Mouse (Mus musculus) hindbrain, embryonic 11.5 days (tissue): Measurements from ENCODE around the gene Rab3gap2. TPM values are rescaled to one million over a fixed set of nuclear protein-coding genes. Genes with fewer than 3 reads are reported as not detected.

Source experiments
- ATAC-seq: fragments of 200-750 bp; cut with Nextera tagmentation; 2 replicates; pipeline ENCODE4 v1.8.0; 2017; ENCODE audit warnings: mild to moderate bottlenecking, moderate TSS enrichment, moderate library complexity; ENCODE audit not compliant: low FRiP score
- DNase-seq: peaks from one replicate; pipeline ENCODE4 v3.0.0-alpha.2; 2015; ENCODE audit warnings: low spot score
- H3K27ac ChIP-seq: fragments of 300-500 bp; sonication (generic); 2 replicates; pipeline ENCODE4 v1.5.1; 2014; ENCODE audit warnings: mild to moderate bottlenecking, low read depth, low read length
- H3K27me3 ChIP-seq: fragments of 300-500 bp; sonication (generic); 2 replicates; pipeline ENCODE4 v1.6.1; 2014; ENCODE audit warnings: mild to moderate bottlenecking, low read length, moderate library complexity, mixed read lengths; ENCODE audit not compliant: control insufficient read depth, insufficient read depth
- H3K36me3 ChIP-seq: fragments of 300-500 bp; sonication (generic); 2 replicates; pipeline ENCODE4 v1.6.1; 2014; ENCODE audit warnings: mild to moderate bottlenecking, low read length, moderate library complexity, mixed read lengths; ENCODE audit not compliant: control insufficient read depth, insufficient read depth
- H3K4me1 ChIP-seq: fragments of 300-500 bp; sonication (generic); replicated peaks from 2 replicates; pipeline ENCODE4 v1.6.1; 2014; ENCODE audit warnings: low read length, mixed read lengths; ENCODE audit not compliant: control insufficient read depth, insufficient read depth
- H3K4me2 ChIP-seq: fragments of 300-500 bp; sonication (generic); replicated peaks from 2 replicates; pipeline ENCODE4 v1.6.1; 2014; ENCODE audit warnings: mild to moderate bottlenecking, low read depth, low read length
- H3K4me3 ChIP-seq: fragments of 300-500 bp; sonication (generic); 2 replicates; pipeline ENCODE4 v1.5.1; 2014; ENCODE audit warnings: low read depth, low read length
- H3K9ac ChIP-seq: fragments of 300-500 bp; sonication (generic); 2 replicates; pipeline ENCODE4 v1.6.1; 2014; ENCODE audit warnings: low read depth, low read length
- H3K9me3 ChIP-seq: fragments of 300-500 bp; sonication (generic); 2 replicates; pipeline ENCODE4 v1.6.1; 2016; ENCODE audit warnings: low read length; ENCODE audit not compliant: control insufficient read depth
- WGBS: fragments of 180-500 bp; shearing (Covaris S2); extraction: QIAGEN DNeasy Blood & Tissue Kit; methylation state at CpG from one replicate; pipeline ENCODE4 v1.1.7; 2014; 5-methylcytosine and 5-hydroxymethylcytosine counted together
- polyA plus RNA-seq: library from polyadenylated mRNA; unstranded; fragments of >200 nt; fragmentation: Nextera tagmentation; extraction: Ambion mirVana; gene quantifications from 2 replicates; pipeline ENCODE4 v1.2.1, GENCODE M21; 2014

The Rab3gap2 gene
- polyA plus RNA-seq, 1 experiment from 2014 or later = 23.6 TPM

DNA sequence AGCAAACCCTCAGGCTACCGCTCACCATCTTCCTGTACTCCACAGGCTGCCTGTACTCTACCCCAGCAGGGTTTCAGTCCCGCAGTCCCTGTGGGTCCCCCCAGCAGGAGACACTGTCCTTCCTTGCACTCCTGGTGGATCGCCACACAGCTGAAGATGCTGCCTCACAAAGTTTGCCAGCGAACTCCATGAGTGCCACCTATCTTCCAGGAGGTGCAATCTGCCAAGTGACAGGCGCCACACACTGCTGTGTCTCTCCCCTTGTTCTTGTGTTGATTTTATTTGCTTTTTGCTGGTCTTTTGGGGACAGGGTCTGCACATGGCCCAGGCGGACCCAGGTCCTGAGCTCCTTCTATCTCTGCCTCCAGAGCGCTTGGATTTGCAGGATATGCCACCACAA is 92.9 kb downstream of the Rab3gap2 start:
- ATAC-seq = no peak
- Histone ChIP-seq H3K4me3 (no peak overlapping the region), H3K27ac (no peak overlapping the region), H3K36me3 (no peaks in the 10 kb centered on the region; the same call in 1 of the 2 replicates), H3K27me3 (no peaks in the 10 kb centered on the region), H3K9me3 (no peaks in the 10 kb centered on the region), H3K4me1 (no peaks in the 10 kb centered on the region), H3K9ac (no peak overlapping the region), H3K4me2 (no peak overlapping the region)
- no peak for DNase-seq
- 89% methylated on average over 7 of the region's 7 CpGs for WGBS

DNA sequence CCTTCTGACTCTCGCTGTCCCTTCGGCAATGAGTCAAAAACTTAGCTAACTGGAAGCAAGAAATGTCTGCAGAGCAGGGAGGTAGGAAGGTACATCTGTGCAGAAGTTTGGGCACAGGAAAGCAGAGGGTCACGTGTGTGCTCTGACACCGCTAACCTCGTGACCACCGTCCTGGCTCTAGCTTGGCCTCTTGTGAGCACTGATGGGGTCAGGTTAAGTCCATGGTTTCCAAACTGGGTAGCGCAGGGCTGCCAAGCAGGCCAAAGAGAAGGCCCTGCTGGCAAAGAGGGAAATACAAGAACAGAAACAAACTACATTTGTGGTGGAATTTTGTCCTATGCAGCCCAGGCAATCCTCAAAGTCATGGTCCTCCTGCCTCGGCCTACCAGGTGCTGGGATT is 94.6 kb downstream of the Rab3gap2 start:
- Histone ChIP-seq H3K9me3 (no peaks in the 10 kb centered on the region), H3K36me3 (no peaks in the 10 kb centered on the region), H3K4me1 (no peaks in the 10 kb centered on the region), H3K4me3 (no peak overlapping the region), H3K4me2 (no peak overlapping the region), H3K9ac (no peak overlapping the region), H3K27me3 (no peaks in the 10 kb centered on the region), H3K27ac (no peak overlapping the region)
- whole genome bisulfite sequencing = 93% methylated on average over 8 of the region's 8 CpGs
- no peak for ATAC-seq
- no peak for DNase-seq

DNA sequence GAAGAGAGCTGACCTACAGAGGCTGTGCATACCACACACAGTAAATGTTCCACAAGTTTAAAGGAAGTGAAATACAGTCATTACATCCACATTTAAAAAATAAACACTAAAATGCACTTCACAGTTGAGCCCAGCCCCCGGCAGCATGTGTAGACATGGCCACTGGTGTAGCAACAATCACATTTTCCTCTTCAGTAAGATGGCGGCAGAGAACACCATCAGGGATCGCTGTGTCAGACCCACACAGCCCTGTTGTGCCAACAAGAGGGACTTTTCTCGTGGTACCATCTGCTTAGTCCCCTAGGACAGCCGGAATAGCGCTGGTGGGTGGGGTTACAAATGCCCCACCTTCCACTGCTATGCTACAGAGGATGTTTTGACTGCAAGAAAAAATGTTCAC is 98.9 kb downstream of the Rab3gap2 start:
- Histone ChIP-seq H3K4me3 (no peak overlapping the region), H3K4me1 (no peaks in the 10 kb centered on the region), H3K36me3 (no peaks in the 10 kb centered on the region), H3K9ac (no peak overlapping the region), H3K27me3 (no peaks in the 10 kb centered on the region), H3K4me2 (no peak overlapping the region), H3K27ac (no peak overlapping the region), H3K9me3 (no peaks in the 10 kb centered on the region)
- 95% methylated on average over 6 of the region's 6 CpGs for WGBS
- ATAC-seq (no peak), DNase-seq (no peak)

DNA sequence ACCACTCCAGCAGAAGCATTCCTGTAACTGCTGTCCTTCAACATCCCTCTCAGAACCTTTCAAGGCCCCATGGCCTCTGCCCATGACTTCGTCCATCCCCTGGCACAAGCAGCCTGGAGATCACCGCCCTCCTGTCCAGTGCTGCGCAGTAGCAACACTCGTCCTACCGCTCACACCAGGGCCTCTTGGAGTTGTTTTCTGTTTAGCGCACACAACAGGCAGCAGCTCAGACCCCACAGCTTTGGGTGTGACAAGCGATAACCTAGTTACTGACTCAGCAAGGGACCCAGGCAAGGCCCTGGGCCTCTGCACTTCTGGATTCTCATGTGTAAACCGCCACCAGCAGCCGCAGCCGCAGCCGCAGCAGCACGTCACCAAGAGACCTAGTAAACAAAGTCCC is 102.9 kb downstream of the Rab3gap2 start:
- H3K36me3 ChIP-seq = no peaks in the 10 kb centered on the region
- H3K4me2 ChIP-seq = no peak overlapping the region
- H3K4me3 ChIP-seq = no peak overlapping the region
- H3K27ac ChIP-seq = no peak overlapping the region
- H3K27me3 ChIP-seq = no peaks in the 10 kb centered on the region
- no peaks in the 10 kb centered on the region for H3K9me3 ChIP-seq
- ATAC-seq = no peak
- no peak overlapping the region for H3K9ac ChIP-seq
- no peaks in the 10 kb centered on the region for H3K4me1 ChIP-seq
- WGBS = 97% methylated on average over 12 of the region's 12 CpGs
- DNase-seq = no peak

- no peaks in the 10 kb centered on the region for H3K27me3 ChIP-seq
- H3K4me3 ChIP-seq = no peak overlapping the region
- H3K4me1 ChIP-seq = no peaks in the 10 kb centered on the region
- peaks cover 3% of the 10 kb centered on the region; the same call in 1 of the 2 replicates for H3K36me3 ChIP-seq
- no peak overlapping the region for H3K9ac ChIP-seq
- no peak for ATAC-seq
- H3K4me2 ChIP-seq = no peak overlapping the region
- no peaks in the 10 kb centered on the region for H3K9me3 ChIP-seq
- no peak for DNase-seq
- H3K27ac ChIP-seq = no peak overlapping the region
- 96% methylated on average over 7 of the region's 7 CpGs for WGBS
Measured at GRCm38 (mm10) chr1:185307645-185308044, 103.7 kb downstream of the Rab3gap2 start.

DNA sequence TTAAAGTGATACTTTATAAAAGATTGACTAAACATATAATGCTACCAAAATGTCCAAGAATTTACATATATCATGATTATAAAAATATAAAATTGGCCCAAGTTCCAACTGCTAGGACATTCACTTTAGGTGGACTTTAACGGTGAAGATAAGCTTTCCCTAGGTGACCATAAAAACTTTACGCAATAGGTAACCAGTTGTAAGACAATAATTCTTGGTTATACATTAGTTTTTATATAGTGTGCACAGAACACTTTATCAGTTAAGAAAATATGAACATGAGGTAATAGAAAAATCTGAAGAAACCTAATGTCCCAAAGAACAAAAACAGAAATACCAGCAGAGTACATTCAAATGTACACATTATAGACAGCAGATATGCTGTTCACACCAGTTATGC is 104.4 kb downstream of the Rab3gap2 start:
- no peaks in the 10 kb centered on the region for H3K9me3 ChIP-seq
- no peaks in the 10 kb centered on the region for H3K4me1 ChIP-seq
- H3K4me2 ChIP-seq = no peak overlapping the region
- 96% methylated on average over 2 of the region's 2 CpGs for WGBS
- no peak overlapping the region for H3K27ac ChIP-seq
- no peak overlapping the region for H3K4me3 ChIP-seq
- DNase-seq (no peak), ATAC-seq (no peak)
- peaks cover 3% of the 10 kb centered on the region; the same call in 1 of the 2 replicates for H3K36me3 ChIP-seq
- no peaks in the 10 kb centered on the region for H3K27me3 ChIP-seq
- H3K9ac ChIP-seq = no peak overlapping the region

- 87% methylated on average over 4 of the region's 4 CpGs for WGBS
- ATAC-seq = no peak
- no peaks in the 10 kb centered on the region for H3K27me3 ChIP-seq
- no peak overlapping the region for H3K4me3 ChIP-seq
- no peaks in the 10 kb centered on the region for H3K4me1 ChIP-seq
- DNase-seq = no peak
- H3K36me3 ChIP-seq = peaks cover 6% of the 10 kb centered on the region; the same call in 1 of the 2 replicates
- H3K27ac ChIP-seq = no peak overlapping the region
- H3K4me2 ChIP-seq = no peak overlapping the region
- H3K9me3 ChIP-seq = no peaks in the 10 kb centered on the region
- no peak overlapping the region for H3K9ac ChIP-seq
Measured at GRCm38 (mm10) chr1:185308908-185309307, 105.0 kb downstream of the Rab3gap2 start.

GRCm38 (mm10) chr1:185311949-185312348 is 108.0 kb downstream of the Rab3gap2 start:
- Histone ChIP-seq H3K27ac (no peak overlapping the region), H3K4me2 (no peak overlapping the region), H3K36me3 (peaks cover 6% of the 10 kb centered on the region; the same call in 1 of the 2 replicates), H3K27me3 (no peaks in the 10 kb centered on the region), H3K9me3 (no peaks in the 10 kb centered on the region), H3K9ac (no peak overlapping the region), H3K4me1 (no peaks in the 10 kb centered on the region), H3K4me3 (no peak overlapping the region)
- WGBS = 92% methylated on average over 9 of the region's 9 CpGs
- ATAC-seq = no peak
- DNase-seq = no peak

DNA sequence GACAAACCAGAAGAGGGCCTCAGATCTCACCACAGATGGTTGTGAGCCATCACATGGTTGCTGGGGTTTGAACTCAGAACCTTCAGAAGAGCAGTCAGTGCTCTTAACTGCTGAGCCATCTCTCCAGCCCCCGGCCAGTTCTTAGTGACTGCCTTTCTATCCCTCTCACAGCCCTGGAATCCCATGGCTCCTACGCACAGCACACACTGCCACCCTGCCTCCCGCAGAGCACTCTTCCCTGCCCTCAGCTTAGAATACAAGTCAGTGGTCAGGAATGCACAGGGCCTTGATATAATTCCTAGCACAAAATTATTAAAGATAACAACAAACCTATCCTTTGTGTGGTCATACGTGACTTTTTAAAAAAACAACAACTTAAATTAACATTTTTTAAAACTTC is 110.6 kb downstream of the Rab3gap2 start:
- H3K36me3 ChIP-seq = peaks cover 6% of the 10 kb centered on the region; the same call in 1 of the 2 replicates
- H3K9me3 ChIP-seq = no peaks in the 10 kb centered on the region
- 92% methylated on average over 4 of the region's 4 CpGs for WGBS

More for the DNA sequence above, 110.6 kb downstream of the Rab3gap2 start:
- DNase-seq = no peak
- no peak overlapping the region for H3K4me3 ChIP-seq
- no peak for ATAC-seq
- no peak overlapping the region for H3K4me2 ChIP-seq
- no peak overlapping the region for H3K27ac ChIP-seq
- H3K4me1 ChIP-seq = no peaks in the 10 kb centered on the region
- no peak overlapping the region for H3K9ac ChIP-seq
- H3K27me3 ChIP-seq = no peaks in the 10 kb centered on the region
